Mouse (Mus musculus): ENCODE data around the gene Mpp6. TPM values are rescaled to one million over a fixed set of nuclear protein-coding genes. Genes with fewer than 3 reads are reported as not detected.

Mpp6 gene
- polyA plus RNA-seq, 1 experiment from 2014 or later, result 52.4 TPM

GRCm38 (mm10) chr6:50214711-50215372, 104.8 kb downstream of the Mpp6 start:
- H3K4me1 ChIP-seq (replicated peaks), result no peaks in the 10 kb centered on the region
- no peak overlapping the region for H3K4me3 ChIP-seq
- H3K9me3 ChIP-seq, result no peaks in the 10 kb centered on the region
- H3K4me2 ChIP-seq, result no peak overlapping the region
- WGBS, result 73% methylated on average over 2 of the region's 2 CpGs
- no peaks in the 10 kb centered on the region for H3K27me3 ChIP-seq
- no peak for ATAC-seq (ENCODE audit: low FRiP score)
- H3K36me3 ChIP-seq, result peaks cover 39% of the 10 kb centered on the region
- no peak overlapping the region for H3K9ac ChIP-seq
- H3K27ac ChIP-seq, result no peak overlapping the region

- no peak overlapping the region for H3K4me3 ChIP-seq
- 78% methylated on average over 2 of the region's 2 CpGs for WGBS
Observed at GRCm38 (mm10) chr6:50215373-50215745, 105.3 kb downstream of the Mpp6 start.

GRCm38 (mm10) chr6:50215986-50216385, 105.9 kb downstream of the Mpp6 start:
- Histone ChIP-seq H3K36me3 (peaks cover 39% of the 10 kb centered on the region), H3K4me1 (replicated peaks) (no peaks in the 10 kb centered on the region)

More at GRCm38 (mm10) chr6:50215373-50215745, 105.3 kb downstream of the Mpp6 start:
- Histone ChIP-seq H3K36me3 (peaks cover 39% of the 10 kb centered on the region), H3K4me2 (no peak overlapping the region), H3K27ac (no peak overlapping the region), H3K9me3 (no peaks in the 10 kb centered on the region), H3K27me3 (no peaks in the 10 kb centered on the region), H3K9ac (no peak overlapping the region), H3K4me1 (replicated peaks) (no peaks in the 10 kb centered on the region)
- no peak for ATAC-seq (ENCODE audit: low FRiP score)

GRCm38 (mm10) chr6:50218628-50219027, 108.6 kb downstream of the Mpp6 start:
- ATAC-seq (ENCODE audit: low FRiP score), result no peak
- H3K4me3 ChIP-seq, result no peak overlapping the region
- no peak overlapping the region for H3K4me2 ChIP-seq
- H3K36me3 ChIP-seq, result peaks cover 41% of the 10 kb centered on the region
- H3K27ac ChIP-seq, result no peak overlapping the region
- H3K9me3 ChIP-seq, result no peaks in the 10 kb centered on the region
- no peaks in the 10 kb centered on the region for H3K27me3 ChIP-seq
- WGBS, result 78% methylated on average over 3 of the region's 3 CpGs
- H3K4me1 ChIP-seq (replicated peaks), result no peaks in the 10 kb centered on the region
- no peak overlapping the region for H3K9ac ChIP-seq

More at GRCm38 (mm10) chr6:50215986-50216385, 105.9 kb downstream of the Mpp6 start:
- Histone ChIP-seq H3K27ac (no peak overlapping the region), H3K9ac (no peak overlapping the region), H3K4me2 (no peak overlapping the region), H3K27me3 (no peaks in the 10 kb centered on the region), H3K4me3 (no peak overlapping the region), H3K9me3 (no peaks in the 10 kb centered on the region)
- 88% methylated on average over 4 of the region's 4 CpGs for WGBS
- ATAC-seq (ENCODE audit: low FRiP score), result no peak

- H3K9me3 ChIP-seq, result no peaks in the 10 kb centered on the region
- H3K4me2 ChIP-seq, result no peak overlapping the region
- H3K36me3 ChIP-seq, result peaks cover 41% of the 10 kb centered on the region
- no peaks in the 10 kb centered on the region for H3K27me3 ChIP-seq
- no peak overlapping the region for H3K27ac ChIP-seq
- no peaks in the 10 kb centered on the region for H3K4me1 ChIP-seq (replicated peaks)
- WGBS, result 92% methylated on average over 6 of the region's 6 CpGs
- no peak overlapping the region for H3K4me3 ChIP-seq
- no peak for ATAC-seq (ENCODE audit: low FRiP score)
- no peak overlapping the region for H3K9ac ChIP-seq
Observed at GRCm38 (mm10) chr6:50219066-50219465, 109.0 kb downstream of the Mpp6 start.

GRCm38 (mm10) chr6:50220863-50221262, 110.8 kb downstream of the Mpp6 start:
- WGBS, result 55% methylated on average over 6 of the region's 6 CpGs
- ATAC-seq (ENCODE audit: low FRiP score), result no peak
- H3K4me2 ChIP-seq, result no peak overlapping the region

GRCm38 (mm10) chr6:50222351-50222750, 112.3 kb downstream of the Mpp6 start:
- Histone ChIP-seq H3K4me3 (no peak overlapping the region), H3K4me1 (replicated peaks) (no peaks in the 10 kb centered on the region), H3K36me3 (peaks cover 47% of the 10 kb centered on the region), H3K4me2 (no peak overlapping the region), H3K9me3 (no peaks in the 10 kb centered on the region), H3K27me3 (no peaks in the 10 kb centered on the region), H3K27ac (no peak overlapping the region), H3K9ac (no peak overlapping the region)
- no peak for ATAC-seq (ENCODE audit: low FRiP score)
- WGBS, result 82% methylated on average over 5 of the region's 5 CpGs

More at GRCm38 (mm10) chr6:50220863-50221262, 110.8 kb downstream of the Mpp6 start:
- Histone ChIP-seq H3K9me3 (no peaks in the 10 kb centered on the region), H3K4me1 (replicated peaks) (no peaks in the 10 kb centered on the region), H3K9ac (no peak overlapping the region), H3K36me3 (peaks cover 41% of the 10 kb centered on the region), H3K27me3 (no peaks in the 10 kb centered on the region), H3K27ac (no peak overlapping the region), H3K4me3 (no peak overlapping the region)

GRCm38 (mm10) chr6:50222986-50223385, 112.9 kb downstream of the Mpp6 start:
- H3K4me1 ChIP-seq (replicated peaks), result no peaks in the 10 kb centered on the region
- H3K27me3 ChIP-seq, result no peaks in the 10 kb centered on the region
- H3K4me2 ChIP-seq, result no peak overlapping the region
- no peak overlapping the region for H3K4me3 ChIP-seq
- no peak for ATAC-seq (ENCODE audit: low FRiP score)
- H3K9me3 ChIP-seq, result no peaks in the 10 kb centered on the region
- H3K27ac ChIP-seq, result no peak overlapping the region
- H3K36me3 ChIP-seq, result peaks cover 44% of the 10 kb centered on the region
- no peak overlapping the region for H3K9ac ChIP-seq
- WGBS, result 73% methylated on average over 5 of the region's 5 CpGs

- 93% methylated on average over 4 of the region's 4 CpGs for WGBS
- Histone ChIP-seq H3K36me3 (peaks cover 38% of the 10 kb centered on the region), H3K27me3 (no peaks in the 10 kb centered on the region), H3K4me2 (no peak overlapping the region), H3K9ac (no peak overlapping the region), H3K4me3 (no peak overlapping the region), H3K4me1 (replicated peaks) (no peaks in the 10 kb centered on the region), H3K9me3 (no peaks in the 10 kb centered on the region), H3K27ac (no peak overlapping the region)
- ATAC-seq (ENCODE audit: low FRiP score), result no peak
Observed at GRCm38 (mm10) chr6:50223606-50224005, 113.6 kb downstream of the Mpp6 start.

- no peaks in the 10 kb centered on the region for H3K9me3 ChIP-seq
- no peak overlapping the region for H3K9ac ChIP-seq
- 86% methylated on average over 5 of the region's 5 CpGs for WGBS
- H3K27ac ChIP-seq, result no peak overlapping the region
- no peak overlapping the region for H3K4me2 ChIP-seq
- no peak for ATAC-seq (ENCODE audit: low FRiP score)
- no peaks in the 10 kb centered on the region for H3K4me1 ChIP-seq (replicated peaks)
- H3K27me3 ChIP-seq, result no peaks in the 10 kb centered on the region
- H3K36me3 ChIP-seq, result peaks cover 31% of the 10 kb centered on the region
- H3K4me3 ChIP-seq, result no peak overlapping the region
Observed at GRCm38 (mm10) chr6:50225232-50225631, 115.2 kb downstream of the Mpp6 start.

GRCm38 (mm10) chr6:50228180-50228579, 118.1 kb downstream of the Mpp6 start:
- Histone ChIP-seq H3K4me3 (no peak overlapping the region), H3K27ac (no peak overlapping the region), H3K9me3 (no peaks in the 10 kb centered on the region), H3K36me3 (peaks cover 21% of the 10 kb centered on the region), H3K4me1 (replicated peaks) (no peaks in the 10 kb centered on the region), H3K27me3 (no peaks in the 10 kb centered on the region), H3K4me2 (no peak overlapping the region), H3K9ac (no peak overlapping the region)
- 72% methylated on average over 5 of the region's 5 CpGs for WGBS
- ATAC-seq (ENCODE audit: low FRiP score), result no peak

- H3K27ac ChIP-seq, result no peak overlapping the region
- 95% methylated on average over 5 of the region's 5 CpGs for WGBS
- no peak overlapping the region for H3K4me2 ChIP-seq
- peaks cover 14% of the 10 kb centered on the region for H3K36me3 ChIP-seq
- H3K27me3 ChIP-seq, result no peaks in the 10 kb centered on the region
- H3K4me3 ChIP-seq, result no peak overlapping the region
- no peak for ATAC-seq (ENCODE audit: low FRiP score)
- H3K4me1 ChIP-seq (replicated peaks), result no peaks in the 10 kb centered on the region
- H3K9me3 ChIP-seq, result no peaks in the 10 kb centered on the region
- H3K9ac ChIP-seq, result no peak overlapping the region
Observed at GRCm38 (mm10) chr6:50231288-50231687, 121.2 kb downstream of the Mpp6 start.

GRCm38 (mm10) chr6:50232984-50233383, 122.9 kb downstream of the Mpp6 start:
- Histone ChIP-seq H3K9me3 (no peaks in the 10 kb centered on the region), H3K4me2 (no peak overlapping the region), H3K27me3 (no peaks in the 10 kb centered on the region), H3K4me3 (no peak overlapping the region), H3K4me1 (replicated peaks) (no peaks in the 10 kb centered on the region), H3K27ac (no peak overlapping the region), H3K9ac (no peak overlapping the region), H3K36me3 (peaks cover 4% of the 10 kb centered on the region)
- no peak for ATAC-seq (ENCODE audit: low FRiP score)
- 67% methylated on average over 1 of the region's 1 CpGs for WGBS
